Mouse (Mus musculus) forebrain, embryonic 14.5 days (tissue): ENCODE measurements at regions not wholly inside any gene's neighbourhood (a gene's known extent, or its start where the extent isn't known, plus 50 kb on each side); places are given as distances from the start of the nearest gene placed in this dataset.

Experiments
- ATAC-seq: fragments of 200-750 bp; cut with Nextera tagmentation; 2 replicates; pipeline ENCODE4 v1.8.0; 2017; ENCODE audit warnings: mild to moderate bottlenecking, moderate library complexity
- DNase-seq: peaks from one replicate; pipeline ENCODE4 v3.0.0-alpha.2; 2015; ENCODE audit warnings: low spot score
- H3K27ac ChIP-seq: fragments of 300-500 bp; sonication (generic); 2 replicates; pipeline ENCODE4 v1.5.1; 2014; ENCODE audit warnings: low read depth, mild to moderate bottlenecking, control low read depth, low read length, moderate library complexity
- H3K27me3 ChIP-seq: fragments of 300-500 bp; sonication (generic); replicated peaks from 2 replicates; pipeline ENCODE4 v1.6.1; 2014; ENCODE audit warnings: low read length, control low read depth, mixed read lengths; ENCODE audit not compliant: control insufficient read depth, insufficient read depth
- H3K36me3 ChIP-seq: fragments of 300-500 bp; sonication (generic); 2 replicates; pipeline ENCODE4 v1.6.1; 2014; ENCODE audit warnings: low read length, control low read depth; ENCODE audit not compliant: control insufficient read depth, insufficient read depth
- H3K4me1 ChIP-seq: fragments of 300-500 bp; sonication (generic); 2 replicates; pipeline ENCODE4 v1.6.1; 2014; ENCODE audit warnings: antibody characterized with exemption, low read length, control low read depth; ENCODE audit not compliant: control insufficient read depth, insufficient read depth
- H3K4me2 ChIP-seq: fragments of 300-500 bp; sonication (generic); 2 replicates; pipeline ENCODE4 v1.6.1; 2014; ENCODE audit warnings: mild to moderate bottlenecking, control low read depth, low read length
- H3K4me3 ChIP-seq: fragments of 300-500 bp; sonication (generic); 2 replicates; pipeline ENCODE4 v1.5.1; 2014; ENCODE audit warnings: low read depth, low read length, control low read depth
- H3K9ac ChIP-seq: fragments of 300-500 bp; sonication (generic); 2 replicates; pipeline ENCODE4 v1.6.1; 2014; ENCODE audit warnings: mild to moderate bottlenecking, low read length, control low read depth, moderate library complexity
- H3K9me3 ChIP-seq: fragments of 300-500 bp; sonication (generic); replicated peaks from 2 replicates; pipeline ENCODE4 v1.6.1; 2016; ENCODE audit warnings: low read length, control low read depth, mixed read lengths; ENCODE audit not compliant: control insufficient read depth
- WGBS: fragments of 180-500 bp; shearing (Covaris S2); extraction: QIAGEN DNeasy Blood & Tissue Kit; methylation state at CpG from one replicate; pipeline ENCODE4 v1.1.7; 2014; 5-methylcytosine and 5-hydroxymethylcytosine counted together

DNA sequence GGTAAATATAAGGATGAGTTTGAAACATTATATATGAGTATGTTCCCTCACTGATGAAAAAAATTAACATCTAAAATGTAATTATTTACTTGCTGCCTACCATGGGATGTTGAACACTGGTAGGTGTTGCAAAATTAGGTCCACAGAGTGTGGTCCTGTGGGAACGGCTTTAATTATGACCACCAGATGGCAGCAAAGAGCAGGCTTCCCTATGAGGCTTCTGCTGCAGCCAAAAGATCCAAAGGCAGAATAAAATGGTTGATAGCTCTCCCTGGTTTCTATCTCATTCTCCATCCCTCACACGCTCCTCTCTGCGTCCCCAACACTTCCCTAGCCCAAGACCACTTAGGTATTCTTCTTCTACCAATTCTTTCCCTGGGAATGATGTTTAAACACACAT is 54.6 kb upstream of the Cit start:
- H3K36me3 ChIP-seq = no peaks in the 10 kb centered on the region
- H3K4me3 ChIP-seq = no peak overlapping the region
- H3K9ac ChIP-seq = no peak overlapping the region
- peak; percentile 86 for DNase-seq
- 0 out of 2 replicates have a peak, but pooled peaks cover 2% of the 10 kb centered on the region for H3K9me3 ChIP-seq
- ATAC-seq = no peak
- no peaks in the 10 kb centered on the region for H3K27me3 ChIP-seq
- no peaks in the 10 kb centered on the region for H3K4me1 ChIP-seq
- no peak overlapping the region for H3K4me2 ChIP-seq
- no peak overlapping the region for H3K27ac ChIP-seq
- WGBS = 17% methylated on average over 3 of the region's 3 CpGs
